Mouse (Mus musculus) forebrain, embryonic 11.5 days (tissue): ENCODE results near the gene Mob3b. TPM values are rescaled to one million over a fixed set of nuclear protein-coding genes. Genes with fewer than 3 reads are reported as not detected.

Source experiments
- ATAC-seq: fragments of 200-750 bp; cut with Nextera tagmentation; replicated peaks from 2 replicates; pipeline ENCODE4 v1.8.0; 2017; ENCODE audit warnings: moderate TSS enrichment; ENCODE audit not compliant: low FRiP score
- DNase-seq: peaks from one replicate; pipeline ENCODE4 v3.0.0-alpha.2; 2017; ENCODE audit warnings: low spot score
- H3K27ac ChIP-seq: fragments of 300-500 bp; sonication (generic); 2 replicates; pipeline ENCODE4 v1.5.1; 2014; ENCODE audit warnings: low read depth, low read length
- H3K27me3 ChIP-seq: fragments of 300-500 bp; sonication (generic); 2 replicates; pipeline ENCODE4 v1.6.1; 2014; ENCODE audit warnings: mild to moderate bottlenecking, low read length, mixed read lengths; ENCODE audit not compliant: control insufficient read depth, insufficient read depth
- H3K36me3 ChIP-seq: fragments of 300-500 bp; sonication (generic); 2 replicates; pipeline ENCODE4 v1.6.1; 2014; ENCODE audit warnings: mild to moderate bottlenecking, low read length, moderate library complexity, mixed read lengths; ENCODE audit not compliant: control insufficient read depth, insufficient read depth
- H3K4me1 ChIP-seq: fragments of 300-500 bp; sonication (generic); replicated peaks from 2 replicates; pipeline ENCODE4 v1.6.1; 2014; ENCODE audit warnings: low read length, mixed read lengths; ENCODE audit not compliant: control insufficient read depth, insufficient read depth
- H3K4me2 ChIP-seq: fragments of 300-500 bp; sonication (generic); 2 replicates; pipeline ENCODE4 v1.6.1; 2014; ENCODE audit warnings: low read depth, mild to moderate bottlenecking, low read length, moderate library complexity, mixed read lengths; ENCODE audit not compliant: severe bottlenecking
- H3K4me3 ChIP-seq: fragments of 300-500 bp; sonication (generic); 2 replicates; pipeline ENCODE4 v1.5.1; 2014; ENCODE audit warnings: low read depth, low read length
- H3K9ac ChIP-seq: fragments of 300-500 bp; sonication (generic); 2 replicates; pipeline ENCODE4 v1.6.1; 2014; ENCODE audit warnings: low read length
- H3K9me3 ChIP-seq: fragments of 300-500 bp; sonication (generic); 2 replicates; pipeline ENCODE4 v1.6.1; 2016; ENCODE audit warnings: low read length, mixed read lengths; ENCODE audit not compliant: control insufficient read depth
- WGBS: fragments of 180-500 bp; shearing (Covaris S2); extraction: QIAGEN DNeasy Blood & Tissue Kit; methylation state at CpG from one replicate; pipeline ENCODE4 v1.1.7; 2014; 5-methylcytosine and 5-hydroxymethylcytosine counted together
- polyA plus RNA-seq: library from polyadenylated mRNA; unstranded; fragments of >200 nt; fragmentation: Nextera tagmentation; extraction: Ambion mirVana; gene quantifications from 2 replicates; pipeline ENCODE4 v1.2.1, GENCODE M21; 2014

Gene Mob3b
- polyA plus RNA-seq, 1 experiment from 2014 or later, result 18.9 TPM

DNA sequence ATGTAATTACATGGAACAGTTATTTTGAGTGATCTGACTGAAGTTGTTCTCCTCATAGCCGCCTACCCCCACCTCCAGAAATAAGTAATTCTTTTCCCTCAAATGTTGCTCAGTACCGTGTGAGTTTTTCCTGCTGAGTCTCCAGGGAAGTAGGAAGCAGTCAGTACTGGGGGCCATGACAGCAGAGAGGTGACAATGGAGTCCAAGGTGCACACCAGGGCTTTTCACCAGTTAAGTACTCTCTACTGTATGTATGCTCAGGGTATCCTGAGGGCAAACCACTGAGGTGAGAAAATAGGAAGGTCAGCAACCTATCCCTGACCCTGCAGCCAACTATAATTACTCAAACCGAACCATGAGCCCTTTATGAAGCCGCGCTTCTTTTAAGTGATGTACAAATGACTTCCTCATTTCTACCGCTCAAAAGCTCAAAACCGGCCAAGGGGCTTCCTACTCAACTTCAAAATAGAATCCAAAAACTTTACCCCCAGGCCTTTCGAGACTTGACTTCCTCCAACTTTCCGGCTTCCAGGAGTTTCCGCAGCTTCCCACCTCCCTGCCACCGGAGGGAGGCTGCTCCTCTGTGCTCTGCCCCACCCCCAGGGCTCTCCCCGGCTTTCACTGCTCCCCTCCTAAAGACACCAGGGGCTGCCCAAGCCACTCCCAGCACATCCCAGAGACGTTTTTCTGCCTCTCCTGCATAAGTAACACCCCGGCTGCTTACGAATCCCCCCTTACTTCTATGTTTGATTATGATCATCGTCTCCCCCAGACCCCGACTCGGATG is 122.6 kb downstream of the Mob3b start:
- no peaks in the 10 kb centered on the region for H3K9me3 ChIP-seq
- no peaks in the 10 kb centered on the region for H3K27me3 ChIP-seq
- H3K4me1 ChIP-seq, result no peaks in the 10 kb centered on the region
- WGBS, result 61% methylated on average over 18 of the region's 18 CpGs
- no peak overlapping the region for H3K4me3 ChIP-seq
- DNase-seq (peak; percentile 47), ATAC-seq (no peak)
- H3K27ac ChIP-seq, result no peak overlapping the region
- H3K9ac ChIP-seq, result no peak overlapping the region
- no peaks in the 10 kb centered on the region for H3K36me3 ChIP-seq
- no peak overlapping the region for H3K4me2 ChIP-seq

DNA sequence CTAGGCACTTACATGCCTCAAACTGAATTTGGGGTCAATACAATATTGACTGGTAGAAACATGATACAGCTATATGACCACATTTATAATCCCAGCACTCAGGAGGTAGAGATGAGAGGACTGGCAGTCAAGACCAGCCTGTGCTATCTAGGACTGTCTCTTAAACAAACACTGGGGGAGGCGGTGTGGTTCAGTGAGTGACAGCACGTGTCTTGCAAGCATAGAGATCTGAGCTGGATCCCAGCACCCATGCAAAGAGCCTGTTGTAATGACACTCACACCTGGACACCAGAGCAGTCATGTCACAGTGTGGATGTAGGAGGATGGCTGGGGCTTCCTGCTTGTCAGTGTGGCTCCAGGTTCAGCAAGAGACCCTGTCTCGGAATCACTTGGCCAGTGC is 124.5 kb downstream of the Mob3b start:
- WGBS, result 90% methylated on average over 3 of the region's 3 CpGs
- ATAC-seq (no peak), DNase-seq (peak; percentile 26)
- Histone ChIP-seq H3K36me3 (no peaks in the 10 kb centered on the region), H3K9ac (no peak overlapping the region), H3K27ac (no peak overlapping the region), H3K4me3 (no peak overlapping the region), H3K4me2 (no peak overlapping the region), H3K9me3 (no peaks in the 10 kb centered on the region), H3K4me1 (no peaks in the 10 kb centered on the region), H3K27me3 (no peaks in the 10 kb centered on the region)

DNA sequence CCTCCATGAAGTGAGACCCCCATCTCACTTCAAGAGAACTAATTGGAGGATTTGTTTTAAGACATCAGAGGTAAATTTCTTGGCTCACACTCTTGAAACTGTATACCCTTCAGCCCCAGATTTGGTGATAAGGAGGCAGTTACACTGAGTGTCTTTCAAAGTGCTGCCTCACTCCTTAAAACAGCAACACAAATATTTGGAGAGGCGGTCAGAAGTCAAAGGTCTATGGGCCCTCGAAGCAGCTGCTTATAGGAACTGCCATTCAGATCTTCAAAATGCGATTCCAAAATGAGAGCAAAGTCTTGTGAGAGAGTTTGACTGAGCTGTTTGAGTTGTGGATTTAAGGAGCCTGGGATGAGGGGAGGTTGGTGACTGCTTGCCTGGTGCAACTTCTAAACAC is 125.7 kb downstream of the Mob3b start:
- Histone ChIP-seq H3K9me3 (no peaks in the 10 kb centered on the region), H3K4me3 (no peak overlapping the region), H3K36me3 (no peaks in the 10 kb centered on the region), H3K4me1 (no peaks in the 10 kb centered on the region), H3K4me2 (no peak overlapping the region), H3K27me3 (no peaks in the 10 kb centered on the region), H3K9ac (no peak overlapping the region), H3K27ac (no peak overlapping the region)
- ATAC-seq (no peak), DNase-seq (no peak)
- 80% methylated on average over 3 of the region's 3 CpGs for WGBS

DNA sequence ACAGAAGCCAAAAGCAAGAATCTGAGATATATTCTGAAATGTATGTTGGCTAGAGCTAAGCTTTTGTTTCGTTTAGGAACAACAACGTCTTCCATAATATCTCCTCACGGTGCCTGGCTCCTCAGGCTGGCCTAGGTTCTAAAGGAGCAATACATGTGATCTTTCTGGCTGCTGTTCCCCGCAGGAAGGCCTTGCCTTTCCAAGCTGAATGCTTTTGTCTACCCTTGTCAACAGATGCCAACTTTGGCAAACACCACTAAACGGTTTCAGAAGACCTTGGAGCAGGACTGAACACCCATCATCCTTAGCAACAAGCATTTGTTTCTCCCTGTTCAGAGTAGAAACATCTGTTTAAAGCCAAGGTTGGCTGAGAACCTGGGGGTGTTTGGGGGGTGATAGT is 126.1 kb downstream of the Mob3b start:
- 85% methylated on average over 5 of the region's 5 CpGs for WGBS
- ATAC-seq, result no peak
- Histone ChIP-seq H3K36me3 (no peaks in the 10 kb centered on the region), H3K27ac (no peak overlapping the region), H3K4me3 (no peak overlapping the region), H3K9ac (no peak overlapping the region), H3K27me3 (no peaks in the 10 kb centered on the region), H3K4me1 (no peaks in the 10 kb centered on the region), H3K4me2 (no peak overlapping the region), H3K9me3 (no peaks in the 10 kb centered on the region)
- DNase-seq, result no peak

DNA sequence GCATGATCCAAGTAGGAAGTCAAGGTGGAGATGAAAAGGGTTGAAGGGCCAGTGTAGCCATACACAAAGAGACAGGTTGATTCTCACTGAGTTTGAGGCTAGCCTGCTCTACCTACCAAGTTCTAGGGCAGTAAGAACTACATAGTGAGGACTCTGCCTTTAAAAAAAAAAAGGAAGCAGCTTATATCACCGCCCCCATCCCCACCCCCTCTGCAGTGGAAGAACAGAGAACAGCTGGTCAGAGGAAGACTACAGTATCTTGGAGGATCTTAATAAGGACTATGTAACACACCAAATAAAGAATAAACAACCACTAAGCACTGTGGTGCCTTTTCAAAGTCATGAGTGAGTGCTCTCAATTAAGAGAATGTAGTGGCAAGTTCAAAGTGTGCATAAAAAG is 138.9 kb downstream of the Mob3b start:
- no peaks in the 10 kb centered on the region for H3K36me3 ChIP-seq
- H3K9ac ChIP-seq, result no peak overlapping the region
- no peak for ATAC-seq
- peak; percentile 2 for DNase-seq
- no peak overlapping the region for H3K4me2 ChIP-seq
- no peak overlapping the region for H3K27ac ChIP-seq
- H3K4me3 ChIP-seq, result no peak overlapping the region
- no peaks in the 10 kb centered on the region for H3K4me1 ChIP-seq
- no peaks in the 10 kb centered on the region for H3K9me3 ChIP-seq
- H3K27me3 ChIP-seq, result no peaks in the 10 kb centered on the region
- WGBS, result 64% methylated on average over 1 of the region's 1 CpGs

DNA sequence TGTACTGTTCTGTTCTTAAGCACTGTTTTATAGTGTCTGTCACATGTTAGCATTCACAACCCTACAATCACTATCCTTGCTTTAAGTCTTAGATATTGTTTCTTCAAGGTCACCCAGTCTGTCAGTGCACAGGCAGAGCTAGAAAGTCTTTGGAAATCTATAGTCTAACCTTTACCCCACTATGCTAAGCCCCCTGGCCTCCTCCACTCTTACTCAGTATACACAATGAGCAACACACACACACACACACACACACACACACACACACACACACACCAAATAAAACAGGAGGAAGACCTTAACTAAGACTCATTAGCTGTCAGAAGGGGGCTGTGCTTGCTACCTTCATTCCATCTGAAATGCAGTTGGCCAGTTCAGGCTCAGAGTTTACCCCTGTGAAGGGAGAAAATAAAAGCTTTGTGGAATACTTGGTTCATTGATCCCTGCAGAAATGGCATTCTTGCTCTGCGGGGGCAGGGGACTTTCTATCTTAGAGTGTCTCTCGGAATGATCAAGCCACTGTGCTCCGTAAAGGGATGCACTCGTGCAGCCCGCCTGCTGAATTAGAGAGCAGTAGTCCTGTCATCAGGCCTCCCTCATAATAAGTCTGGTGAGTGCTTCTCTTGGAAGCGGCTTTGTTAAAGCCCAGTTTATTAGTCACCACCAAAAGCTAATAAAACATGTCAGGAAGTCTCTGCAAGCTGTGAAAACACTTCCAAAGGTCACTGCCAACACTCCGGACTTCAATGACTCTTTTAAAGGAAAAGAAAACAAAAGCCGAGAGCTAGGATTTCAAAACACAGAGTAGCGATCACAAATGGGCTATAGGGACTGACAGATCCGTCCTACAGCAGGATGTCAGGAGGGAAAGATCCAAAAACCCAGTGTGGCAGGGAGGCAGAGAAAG is 144.6 kb downstream of the Mob3b start:
- Histone ChIP-seq H3K27me3 (no peaks in the 10 kb centered on the region), H3K36me3 (no peaks in the 10 kb centered on the region), H3K9me3 (no peaks in the 10 kb centered on the region), H3K4me2 (no peak overlapping the region), H3K4me3 (no peak overlapping the region), H3K9ac (no peak overlapping the region; the same call in 1 of the 2 replicates), H3K4me1 (0 out of 2 replicates have a peak, but pooled peaks cover 5% of the 10 kb centered on the region), H3K27ac (no peak overlapping the region)
- 22% methylated on average over 10 of the region's 10 CpGs for WGBS
- DNase-seq (peak; percentile 46), ATAC-seq (no peak)

DNA sequence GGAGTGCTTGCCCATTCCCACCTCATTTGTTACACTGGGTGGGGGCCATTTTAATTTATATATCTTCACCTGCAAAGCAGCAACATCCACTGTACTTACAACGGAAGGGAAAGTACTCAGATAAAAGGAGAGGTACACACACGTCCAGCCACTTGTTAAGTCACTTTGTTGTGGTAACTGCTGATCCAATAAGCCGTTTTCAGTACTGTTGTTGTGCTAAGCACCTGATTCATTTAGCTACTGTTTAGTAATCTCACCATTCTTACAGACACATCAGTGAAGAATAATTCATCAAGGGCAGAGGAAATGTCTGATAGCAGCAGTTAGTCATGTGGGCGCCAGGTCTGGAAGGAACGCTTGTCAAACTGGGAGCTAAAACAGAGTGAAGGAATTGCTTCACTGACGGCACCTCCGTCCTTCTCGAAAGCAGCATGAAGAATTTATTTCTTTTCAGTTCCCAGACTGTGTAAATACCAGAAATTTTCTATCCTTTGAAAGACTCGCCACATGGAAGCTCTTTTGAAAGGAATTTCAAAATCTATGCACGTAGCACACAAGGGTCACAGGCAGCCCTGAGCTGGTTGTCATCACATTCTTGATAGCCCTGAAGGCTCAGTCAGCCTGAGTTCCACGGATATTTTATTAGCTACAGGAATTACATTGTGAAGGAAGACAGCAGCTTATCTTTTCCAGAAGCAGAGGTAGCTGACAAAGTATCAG is 150.6 kb downstream of the Mob3b start:
- WGBS, result 64% methylated on average over 11 of the region's 11 CpGs
- no peak overlapping the region for H3K4me3 ChIP-seq
- H3K4me1 ChIP-seq, result no peaks in the 10 kb centered on the region
- no peak overlapping the region for H3K27ac ChIP-seq
- DNase-seq (no peak), ATAC-seq (no peak)
- no peaks in the 10 kb centered on the region for H3K9me3 ChIP-seq
- H3K27me3 ChIP-seq, result no peaks in the 10 kb centered on the region
- H3K9ac ChIP-seq, result no peak overlapping the region
- no peaks in the 10 kb centered on the region for H3K36me3 ChIP-seq
- H3K4me2 ChIP-seq, result no peak overlapping the region

DNA sequence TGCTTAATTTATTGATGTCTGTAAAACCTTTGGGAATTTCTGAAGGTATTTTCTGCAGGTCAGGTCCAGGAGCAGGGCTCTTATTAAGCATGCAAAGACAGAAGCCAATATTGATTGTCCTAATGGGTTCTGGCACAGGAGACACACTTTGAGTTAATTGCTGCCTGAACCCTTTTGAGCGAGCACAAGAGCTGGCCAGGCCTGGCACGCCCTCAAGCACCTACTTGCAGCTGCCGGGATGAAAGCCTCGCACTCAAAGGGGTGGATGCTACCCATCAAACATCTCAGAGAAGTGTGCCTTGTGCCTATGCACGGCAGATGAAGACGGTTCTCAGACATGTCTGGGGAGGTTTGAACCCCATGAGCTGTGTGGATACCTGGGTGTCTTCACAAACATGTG is 151.2 kb downstream of the Mob3b start:
- no peaks in the 10 kb centered on the region for H3K36me3 ChIP-seq
- no peaks in the 10 kb centered on the region for H3K9me3 ChIP-seq
- H3K27ac ChIP-seq, result no peak overlapping the region
- no peaks in the 10 kb centered on the region for H3K4me1 ChIP-seq
- no peak for DNase-seq
- 56% methylated on average over 6 of the region's 6 CpGs for WGBS
- H3K4me3 ChIP-seq, result no peak overlapping the region
- no peak overlapping the region for H3K9ac ChIP-seq
- no peak overlapping the region for H3K4me2 ChIP-seq
- no peaks in the 10 kb centered on the region for H3K27me3 ChIP-seq
- 0 out of 2 replicates have a peak, but pooled peaks have one; percentile 44 for ATAC-seq
